Mouse (Mus musculus) kidney, postnatal 14 days (tissue): ENCODE data around the gene Fahd1.

Experiments
- DNase-seq: peaks from one replicate; pipeline ENCODE4 v3.0.0; 2022; ENCODE audit warnings: mixed read lengths

The Fahd1 gene

GRCm38 (mm10) chr17:24850065-24850772 lies at the start of gene Fahd1:
Gene Fahd1, minus strand, starts transcription at chr17:24850364.
- DNase-seq, result peak; percentile 98

GRCm38 (mm10) chr17:24899153-24899552 lies 49.0 kb upstream of the Fahd1 start:
- no peak for DNase-seq

- DNase-seq, result no peak
Observed at GRCm38 (mm10) chr17:24898041-24898854, 48.1 kb upstream of the Fahd1 start.

- no peak for DNase-seq
Observed at GRCm38 (mm10) chr17:24897600-24897999, 47.4 kb upstream of the Fahd1 start.

- DNase-seq, result no peak
Observed at GRCm38 (mm10) chr17:24896993-24897269, 46.8 kb upstream of the Fahd1 start.

- DNase-seq, result peak; percentile 90
Observed at GRCm38 (mm10) chr17:24896241-24896992, 46.3 kb upstream of the Fahd1 start, which contains the start of gene Nme3. Gene Nme3, plus strand, starts transcription at chr17:24896500.

GRCm38 (mm10) chr17:24895571-24896240 lies 45.5 kb upstream of the Fahd1 start:
- DNase-seq, result no peak

- peak; percentile 89 for DNase-seq
Observed at GRCm38 (mm10) chr17:24894995-24895547, 44.9 kb upstream of the Fahd1 start, which contains the start of the genes Eme2 and Mrps34. Gene Eme2, minus strand, starts transcription at chr17:24895087. Gene Mrps34, plus strand, starts transcription at chr17:24895116.

- no peak for DNase-seq
Observed at GRCm38 (mm10) chr17:24894061-24894994, 44.2 kb upstream of the Fahd1 start.

GRCm38 (mm10) chr17:24893276-24893675 lies 43.1 kb upstream of the Fahd1 start:
- no peak for DNase-seq

GRCm38 (mm10) chr17:24892785-24893184 lies 42.6 kb upstream of the Fahd1 start:
- no peak for DNase-seq

GRCm38 (mm10) chr17:24891321-24891720 lies 41.2 kb upstream of the Fahd1 start:
- DNase-seq, result no peak

GRCm38 (mm10) chr17:24890151-24891092 lies 40.3 kb upstream of the Fahd1 start:
- DNase-seq, result no peak

- DNase-seq, result no peak
Observed at GRCm38 (mm10) chr17:24888862-24889261, 38.7 kb upstream of the Fahd1 start.

- no peak for DNase-seq
Observed at GRCm38 (mm10) chr17:24887291-24888080, 37.3 kb upstream of the Fahd1 start.

- DNase-seq, result no peak
Observed at GRCm38 (mm10) chr17:24886932-24887271, 36.7 kb upstream of the Fahd1 start.

GRCm38 (mm10) chr17:24886134-24886931 lies 36.2 kb upstream of the Fahd1 start, which contains the start of the genes Nubp2 and Spsb3:
Gene Nubp2, minus strand, starts transcription at chr17:24886349.
Gene Spsb3, plus strand, starts transcription at chr17:24886643.
- DNase-seq, result peak; percentile 98
